Mouse (Mus musculus): ENCODE results near the gene Pcx.

The Pcx gene

GRCm38 (mm10) chr19:4616546-4616945 lies 106.3 kb downstream of the Pcx start:
- no peak for DNase-seq (ENCODE audit: low read depth in 2 of 2, low spot score in 2 of 2)

GRCm38 (mm10) chr19:4618183-4618582 lies 107.9 kb downstream of the Pcx start:
- no peak for DNase-seq (ENCODE audit: low read depth in 2 of 2, low spot score in 2 of 2)

- DNase-seq (ENCODE audit: low read depth in 2 of 2, low spot score in 2 of 2), result no peak
These were observed 109.2 kb downstream of the Pcx start for GRCm38 (mm10) chr19:4619461-4619860.

GRCm38 (mm10) chr19:4620721-4621120 lies 110.4 kb downstream of the Pcx start:
- no peak for DNase-seq (ENCODE audit: low read depth in 2 of 2, low spot score in 2 of 2)

- DNase-seq (ENCODE audit: low read depth in 2 of 2, low spot score in 2 of 2), result no peak
These were observed 112.5 kb downstream of the Pcx start for GRCm38 (mm10) chr19:4622780-4623179.

GRCm38 (mm10) chr19:4623419-4623818 lies 113.1 kb downstream of the Pcx start:
- DNase-seq (ENCODE audit: low read depth in 2 of 2, low spot score in 2 of 2), result no peak

- no peak for DNase-seq (ENCODE audit: low read depth in 2 of 2, low spot score in 2 of 2)
These were observed 113.7 kb downstream of the Pcx start for GRCm38 (mm10) chr19:4624006-4624405.

- no peak for DNase-seq (ENCODE audit: low read depth in 2 of 2, low spot score in 2 of 2)
These were observed 114.3 kb downstream of the Pcx start for GRCm38 (mm10) chr19:4624406-4625178.

GRCm38 (mm10) chr19:4625179-4625828 lies 115.0 kb downstream of the Pcx start, which contains the start of gene Rce1:
Rce1 (minus strand) TSS chr19:4625641.
- DNase-seq (ENCODE audit: low read depth in 2 of 2, low spot score in 2 of 2), result peak; percentile 77 to 89

GRCm38 (mm10) chr19:4625829-4626535 lies 115.7 kb downstream of the Pcx start:
- no peak for DNase-seq (ENCODE audit: low read depth in 2 of 2, low spot score in 2 of 2)

- peak; percentile 27 to 61 for DNase-seq (ENCODE audit: low read depth in 2 of 2, low spot score in 2 of 2)
These were observed 118.5 kb downstream of the Pcx start for GRCm38 (mm10) chr19:4628819-4629218.

GRCm38 (mm10) chr19:4635986-4636385 lies 125.7 kb downstream of the Pcx start:
- DNase-seq (ENCODE audit: low read depth in 2 of 2, low spot score in 2 of 2), result no peak

- DNase-seq (ENCODE audit: low read depth in 2 of 2, low spot score in 2 of 2), result no peak
These were observed 134.0 kb downstream of the Pcx start for GRCm38 (mm10) chr19:4644271-4644670.

- DNase-seq (ENCODE audit: low read depth in 2 of 2, low spot score in 2 of 2), result no peak
These were observed 136.7 kb downstream of the Pcx start for GRCm38 (mm10) chr19:4646917-4647492.

GRCm38 (mm10) chr19:4658156-4658555 lies 147.9 kb downstream of the Pcx start:
- DNase-seq (ENCODE audit: low read depth in 2 of 2, low spot score in 2 of 2), result no peak

GRCm38 (mm10) chr19:4666815-4667214 lies 156.5 kb downstream of the Pcx start:
- DNase-seq (ENCODE audit: low read depth in 2 of 2, low spot score in 2 of 2), result no peak

GRCm38 (mm10) chr19:4670776-4671175 lies 160.5 kb downstream of the Pcx start:
- no peak for DNase-seq (ENCODE audit: low read depth in 2 of 2, low spot score in 2 of 2)
